Mouse (Mus musculus) adrenal gland, adult (tissue): ENCODE data around the gene Tnr.
A peak's percentile ranks its signal among the peaks of the same experiment; 100 is the strongest.

Experiments
- DNase-seq, 2 experiments: peaks; one replicate each; pipeline ENCODE4 v3.0.0; 2022 to 2023; ENCODE audit warnings: low spot score in 1 of 2; ENCODE audit not compliant: inconsistent age in 2 of 2

The Tnr gene

GRCm38 (mm10) chr1:159783842-159784241, 260.3 kb downstream of the Tnr start:
- DNase-seq = peak; percentile 40 to 86

- no peak for DNase-seq
Observed at GRCm38 (mm10) chr1:159788312-159788711, 264.7 kb downstream of the Tnr start.

GRCm38 (mm10) chr1:159792546-159792945, 269.0 kb downstream of the Tnr start:
- no peak for DNase-seq

- no peak for DNase-seq
Observed at GRCm38 (mm10) chr1:159796021-159796420, 272.5 kb downstream of the Tnr start.

GRCm38 (mm10) chr1:159800366-159800765, 276.8 kb downstream of the Tnr start:
- no peak for DNase-seq

GRCm38 (mm10) chr1:159801753-159802152, 278.2 kb downstream of the Tnr start:
- DNase-seq = no peak

- no peak for DNase-seq
Observed at GRCm38 (mm10) chr1:159803711-159804110, 280.1 kb downstream of the Tnr start.

GRCm38 (mm10) chr1:159809493-159809892, 285.9 kb downstream of the Tnr start:
- DNase-seq = no peak

- no peak for DNase-seq
Observed at GRCm38 (mm10) chr1:159811805-159812204, 288.2 kb downstream of the Tnr start.

GRCm38 (mm10) chr1:159812820-159813411, 289.3 kb downstream of the Tnr start:
- peak in 1 of 2 experiments; percentile 40 for DNase-seq

GRCm38 (mm10) chr1:159814348-159814747, 290.8 kb downstream of the Tnr start:
- DNase-seq = peak in 1 of 2 experiments; percentile 36

- peak in 1 of 2 experiments; percentile 44 for DNase-seq
Observed at GRCm38 (mm10) chr1:159816614-159817371, 293.2 kb downstream of the Tnr start.

- DNase-seq = no peak
Observed at GRCm38 (mm10) chr1:159819511-159819910, 295.9 kb downstream of the Tnr start.

- no peak for DNase-seq
Observed at GRCm38 (mm10) chr1:159822416-159822815, 298.8 kb downstream of the Tnr start.

GRCm38 (mm10) chr1:159828531-159828930, 305.0 kb downstream of the Tnr start:
- no peak for DNase-seq

- DNase-seq = peak; percentile 40 to 74
Observed at GRCm38 (mm10) chr1:159833165-159833564, 309.6 kb downstream of the Tnr start.

GRCm38 (mm10) chr1:159833646-159834338, 310.2 kb downstream of the Tnr start:
- DNase-seq = no peak

- DNase-seq = no peak
Observed at GRCm38 (mm10) chr1:159835126-159835525, 311.6 kb downstream of the Tnr start.

GRCm38 (mm10) chr1:159840337-159840736, 316.8 kb downstream of the Tnr start:
- DNase-seq = no peak

- DNase-seq = no peak
Observed at GRCm38 (mm10) chr1:159842876-159843275, 319.3 kb downstream of the Tnr start.

- DNase-seq = no peak
Observed at GRCm38 (mm10) chr1:159852088-159852487, 328.5 kb downstream of the Tnr start.

- peak in 1 of 2 experiments; percentile 47 for DNase-seq
Observed at GRCm38 (mm10) chr1:159854261-159854660, 330.7 kb downstream of the Tnr start.
